Mouse (Mus musculus): ENCODE measurements around the gene Cacna1a. TPM values are rescaled to one million over a fixed set of nuclear protein-coding genes. Genes with fewer than 3 reads are reported as not detected.
A peak's percentile ranks its signal among the peaks of the same experiment; 100 is the strongest.
"Not testable (repeated sequence)": the region's sequence is repeated elsewhere in the genome, so short reads cannot be mapped to it uniquely, and the experiment has no call there.

The Cacna1a gene
- total RNA-seq, 2 experiments from 2014 or later: 156 to 184 TPM

- no peak for DNase-seq (ENCODE audit: low spot score in 2 of 2)
Measured at GRCm38 (mm10) chr8:84585311-84585710, 197.1 kb downstream of the Cacna1a start.

DNA sequence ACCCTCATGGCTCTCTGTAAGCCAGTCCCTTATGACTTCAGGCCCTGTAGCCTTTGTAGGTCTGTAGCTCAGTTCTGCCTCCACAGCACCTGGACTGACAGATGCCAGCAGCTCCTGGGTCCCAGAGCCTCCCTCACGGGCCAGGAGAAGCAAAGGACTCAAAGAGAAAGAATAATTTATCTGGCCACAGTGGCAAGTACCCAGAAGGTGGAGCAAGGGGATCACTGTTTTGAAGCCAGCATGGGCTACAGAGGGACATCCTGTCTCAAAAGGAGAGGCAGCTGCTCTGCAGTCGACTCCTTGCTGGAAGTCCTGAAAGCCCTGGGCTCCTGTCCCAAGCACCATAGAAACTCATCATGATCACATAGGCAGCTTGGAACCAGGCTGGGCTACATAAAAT lies 198.0 kb downstream of the Cacna1a start:
- no peak for DNase-seq (ENCODE audit: low spot score in 2 of 2)

DNA sequence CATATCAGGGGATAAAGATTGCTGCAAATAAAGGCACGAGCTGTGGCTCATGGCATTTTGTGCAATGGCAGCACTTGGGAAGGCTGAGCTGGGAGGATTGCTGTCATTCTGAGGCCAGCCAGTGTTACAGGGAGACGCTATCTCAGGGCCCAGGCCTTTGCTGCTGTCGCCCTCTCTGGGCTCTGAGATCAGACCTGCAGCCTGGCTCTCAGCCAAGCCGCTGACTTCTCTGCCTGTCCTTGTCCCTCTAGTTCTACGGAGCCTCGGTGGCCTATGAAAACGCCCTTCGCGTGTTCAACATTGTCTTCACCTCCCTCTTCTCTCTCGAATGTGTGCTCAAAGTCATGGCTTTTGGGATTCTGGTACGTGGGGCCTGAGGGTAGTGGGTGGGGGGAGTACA lies 200.3 kb downstream of the Cacna1a start:
- no peak for DNase-seq (ENCODE audit: low spot score in 2 of 2)

DNA sequence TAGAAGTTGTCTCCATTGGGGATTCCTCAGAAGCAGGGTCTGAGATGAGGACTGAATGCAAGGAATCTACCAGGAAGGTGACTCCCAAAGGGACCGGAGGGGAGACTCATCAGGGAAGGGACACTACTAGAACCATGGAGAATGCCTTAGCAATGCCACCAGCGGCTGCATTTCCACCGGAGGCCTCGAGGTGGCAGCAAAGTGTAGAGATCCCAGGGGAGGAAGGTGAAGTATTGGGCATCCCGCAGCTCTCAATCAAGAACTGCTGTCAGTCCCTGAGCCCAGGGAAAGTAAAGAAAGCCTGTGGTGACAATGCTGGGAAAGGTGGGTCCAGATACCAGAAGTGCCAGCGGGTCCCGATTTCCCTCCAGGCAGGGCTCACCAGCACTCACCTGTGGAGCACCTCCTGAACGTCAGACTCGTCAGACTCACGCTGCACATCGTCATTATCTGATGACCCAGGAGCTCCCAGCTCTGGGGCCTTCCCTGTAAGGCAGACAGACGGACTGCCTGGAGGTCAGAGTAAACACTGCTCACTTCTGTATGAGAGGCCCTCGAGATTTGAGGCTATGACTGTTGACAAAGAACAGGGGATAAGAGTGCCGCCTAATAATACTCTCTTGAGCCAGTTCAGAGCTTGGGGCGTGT lies 203.9 kb downstream of the Cacna1a start:
- peak; percentile 62 to 85 for DNase-seq (ENCODE audit: low spot score in 2 of 2)

GRCm38 (mm10) chr8:84593143-84593542 lies 204.9 kb downstream of the Cacna1a start:
- no peak for DNase-seq (ENCODE audit: low spot score in 2 of 2)

DNA sequence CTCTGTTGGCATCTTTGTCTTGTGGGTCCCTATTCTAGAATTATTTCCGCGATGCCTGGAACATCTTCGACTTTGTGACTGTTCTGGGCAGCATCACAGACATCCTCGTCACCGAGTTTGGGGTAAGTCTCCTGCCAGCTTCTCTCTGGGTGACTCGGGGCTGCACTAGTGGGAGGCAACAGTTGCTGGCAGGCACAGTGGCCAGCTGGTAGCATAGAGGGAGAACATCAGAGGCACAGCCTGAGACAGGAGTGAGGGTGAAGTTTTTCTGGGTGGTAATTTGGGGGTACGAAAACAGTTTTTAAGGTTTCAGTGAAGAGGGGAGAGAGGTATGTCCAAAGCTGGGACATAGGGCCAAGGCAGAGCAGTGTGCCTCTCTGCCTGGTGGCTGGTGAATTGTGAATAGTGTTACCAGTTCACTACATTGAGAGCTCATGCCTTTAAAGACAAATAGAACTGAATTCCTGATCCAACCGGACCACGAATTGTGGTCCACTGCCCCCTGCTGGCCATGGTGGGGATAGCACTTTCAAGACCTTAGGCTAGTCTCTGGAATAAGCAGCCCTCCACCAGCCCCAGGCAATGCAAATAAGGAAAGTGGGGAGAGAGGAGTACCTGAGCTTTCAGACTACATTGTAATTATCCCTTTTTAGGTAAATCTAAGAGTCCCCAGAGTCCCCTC lies 206.0 kb downstream of the Cacna1a start:
- peak; percentile 57 to 83 for DNase-seq (ENCODE audit: low spot score in 2 of 2)

DNA sequence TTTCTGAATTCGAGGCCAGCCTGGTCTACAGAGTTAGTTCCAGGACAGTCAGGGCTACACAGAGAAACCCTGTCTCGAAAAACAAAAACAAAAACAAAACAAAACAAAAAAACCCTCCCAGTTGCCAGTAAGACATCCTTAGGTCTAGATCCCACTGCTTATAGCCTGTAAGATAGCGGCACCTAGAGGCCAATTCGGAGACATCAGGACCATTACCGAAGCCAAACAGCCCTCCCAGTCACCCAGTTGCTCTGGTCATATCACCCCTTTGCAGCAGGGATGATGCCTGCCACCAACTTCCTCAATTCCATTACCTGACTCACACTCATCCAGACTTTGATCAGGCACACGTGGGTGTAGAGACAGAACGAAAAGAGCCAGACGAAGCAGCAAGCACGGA lies 207.4 kb downstream of the Cacna1a start:
- DNase-seq (ENCODE audit: low spot score in 2 of 2): peak in 1 of 2 experiments; percentile 66

- DNase-seq (ENCODE audit: low spot score in 2 of 2): no peak
Measured at GRCm38 (mm10) chr8:84599401-84599800, 211.2 kb downstream of the Cacna1a start.

DNA sequence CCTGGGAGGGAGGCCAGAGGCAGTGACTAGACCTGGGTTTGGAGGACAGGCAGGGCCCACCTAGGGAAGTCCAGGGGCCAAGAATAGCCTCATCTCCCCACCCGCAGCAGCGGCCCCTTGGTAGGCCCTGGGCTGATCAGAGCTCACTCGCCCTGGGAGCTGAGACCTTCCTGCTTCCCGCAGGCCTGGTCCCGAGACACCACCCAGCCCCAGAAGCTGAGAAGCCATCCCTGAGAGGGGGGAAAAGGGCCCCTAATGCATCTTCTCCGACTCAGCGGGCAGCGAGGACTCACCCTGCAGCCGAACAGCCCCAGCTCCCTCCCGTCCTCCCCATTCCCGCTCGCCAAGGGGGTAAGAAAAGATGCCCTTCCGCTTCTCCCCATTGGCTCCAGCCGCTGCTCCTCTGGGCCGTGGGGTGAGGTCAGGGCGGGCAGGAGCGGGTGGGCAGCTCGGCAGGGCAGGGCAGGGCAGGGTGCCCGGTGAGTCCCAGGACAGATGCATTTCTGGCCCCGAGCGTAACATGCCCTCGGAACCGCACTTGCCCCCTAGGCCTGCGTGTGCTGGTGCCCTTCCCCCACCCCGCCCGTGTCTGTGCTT lies 212.2 kb downstream of the Cacna1a start:
- DNase-seq (ENCODE audit: low spot score in 2 of 2): no peak

DNA sequence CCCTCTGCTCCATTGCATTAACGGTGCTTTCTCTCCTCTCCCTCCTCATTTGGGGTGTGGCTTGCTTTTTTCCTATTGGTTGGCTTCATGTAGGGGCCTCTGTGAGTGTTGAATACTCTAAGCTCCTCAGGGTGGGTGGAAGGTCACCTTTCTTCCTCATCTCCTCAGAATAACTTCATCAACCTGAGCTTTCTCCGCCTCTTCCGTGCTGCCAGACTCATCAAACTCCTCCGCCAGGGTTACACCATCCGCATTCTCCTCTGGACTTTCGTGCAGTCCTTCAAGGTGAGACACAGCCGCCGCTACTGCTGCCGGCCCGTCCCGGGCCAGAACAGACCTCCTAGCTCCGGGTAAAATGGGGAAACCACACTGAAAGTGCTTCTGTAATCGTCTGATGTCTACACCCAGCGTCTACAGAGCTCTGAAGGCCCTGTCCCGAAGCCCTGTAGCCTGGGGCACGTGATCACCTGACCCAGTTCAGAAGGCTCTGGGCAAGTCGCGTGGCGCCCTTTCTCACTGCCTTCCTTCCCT lies 213.0 kb downstream of the Cacna1a start:
- no peak for DNase-seq (ENCODE audit: low spot score in 2 of 2)

- DNase-seq (ENCODE audit: low spot score in 2 of 2): no peak
Measured at GRCm38 (mm10) chr8:84614512-84615223, 226.4 kb downstream of the Cacna1a start.

- DNase-seq (ENCODE audit: low spot score in 2 of 2): no peak
Measured at GRCm38 (mm10) chr8:84615666-84616485, 227.6 kb downstream of the Cacna1a start.

DNA sequence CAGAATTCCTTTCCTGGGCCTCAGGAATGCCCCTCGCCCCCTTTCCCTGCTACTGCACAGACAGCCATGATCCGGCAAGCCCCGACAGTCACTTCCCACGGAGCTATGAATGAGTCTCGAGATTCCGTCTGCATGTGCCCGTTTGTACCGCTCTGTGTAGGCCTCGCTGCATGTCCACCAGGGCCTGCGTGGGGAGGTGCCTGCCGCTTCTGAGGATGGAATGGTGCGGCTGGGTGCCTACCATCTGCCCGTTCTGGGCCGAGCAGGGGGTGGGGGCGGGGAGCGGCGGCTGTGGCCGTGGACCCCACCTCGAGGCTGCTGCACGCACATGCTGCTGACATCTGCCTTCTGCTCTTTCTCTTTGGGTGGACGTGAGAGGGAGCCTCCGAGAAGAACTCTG lies 228.8 kb downstream of the Cacna1a start:
- no peak for DNase-seq (ENCODE audit: low spot score in 2 of 2)

GRCm38 (mm10) chr8:84621102-84621625 lies 232.9 kb downstream of the Cacna1a start:
- DNase-seq (ENCODE audit: low spot score in 2 of 2): no peak

DNA sequence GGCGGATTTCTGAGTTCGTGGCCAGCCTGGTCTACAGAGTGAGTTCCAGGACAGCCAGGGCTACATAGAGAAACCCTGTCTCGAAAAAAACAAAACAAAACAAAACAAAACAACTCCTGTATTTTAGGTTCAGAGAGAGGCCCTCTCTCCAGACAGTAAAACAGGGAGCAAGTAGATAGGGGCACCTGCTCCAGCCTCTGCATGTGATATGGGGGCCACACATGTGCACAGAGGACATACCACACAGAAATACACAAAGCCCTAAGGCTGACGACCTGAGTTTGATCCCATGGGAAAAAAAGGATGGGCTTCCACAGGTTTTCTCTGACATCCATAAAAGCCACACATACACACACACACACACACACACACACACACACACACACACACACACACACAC lies 235.2 kb downstream of the Cacna1a start:
- DNase-seq (ENCODE audit: low spot score in 2 of 2): not testable (repeated sequence)

GRCm38 (mm10) chr8:84629586-84629985 lies 241.3 kb downstream of the Cacna1a start:
- DNase-seq (ENCODE audit: low spot score in 2 of 2): no peak

GRCm38 (mm10) chr8:84630145-84630544 lies 241.9 kb downstream of the Cacna1a start:
- no peak for DNase-seq (ENCODE audit: low spot score in 2 of 2)

DNA sequence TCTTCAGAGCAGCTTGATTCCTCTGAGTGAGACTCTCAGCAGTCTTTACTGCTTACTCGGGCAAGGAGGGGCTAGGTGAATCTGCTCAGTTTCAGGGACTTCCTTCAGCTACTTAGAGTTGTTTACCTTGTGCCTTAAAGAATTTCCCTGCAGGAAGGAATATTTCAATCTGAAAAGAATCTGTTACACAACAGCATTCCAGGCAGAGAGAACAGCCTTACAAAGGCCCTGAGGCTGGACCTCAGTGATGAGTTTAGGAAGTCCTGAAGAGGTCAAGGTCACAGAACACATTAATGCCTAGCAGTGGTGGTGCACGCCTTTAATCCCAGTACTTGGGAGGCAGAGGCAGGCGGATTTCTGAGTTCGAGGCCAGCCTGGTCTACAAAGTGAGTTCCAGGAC lies 243.6 kb downstream of the Cacna1a start:
- DNase-seq (ENCODE audit: low spot score in 2 of 2): no peak

DNA sequence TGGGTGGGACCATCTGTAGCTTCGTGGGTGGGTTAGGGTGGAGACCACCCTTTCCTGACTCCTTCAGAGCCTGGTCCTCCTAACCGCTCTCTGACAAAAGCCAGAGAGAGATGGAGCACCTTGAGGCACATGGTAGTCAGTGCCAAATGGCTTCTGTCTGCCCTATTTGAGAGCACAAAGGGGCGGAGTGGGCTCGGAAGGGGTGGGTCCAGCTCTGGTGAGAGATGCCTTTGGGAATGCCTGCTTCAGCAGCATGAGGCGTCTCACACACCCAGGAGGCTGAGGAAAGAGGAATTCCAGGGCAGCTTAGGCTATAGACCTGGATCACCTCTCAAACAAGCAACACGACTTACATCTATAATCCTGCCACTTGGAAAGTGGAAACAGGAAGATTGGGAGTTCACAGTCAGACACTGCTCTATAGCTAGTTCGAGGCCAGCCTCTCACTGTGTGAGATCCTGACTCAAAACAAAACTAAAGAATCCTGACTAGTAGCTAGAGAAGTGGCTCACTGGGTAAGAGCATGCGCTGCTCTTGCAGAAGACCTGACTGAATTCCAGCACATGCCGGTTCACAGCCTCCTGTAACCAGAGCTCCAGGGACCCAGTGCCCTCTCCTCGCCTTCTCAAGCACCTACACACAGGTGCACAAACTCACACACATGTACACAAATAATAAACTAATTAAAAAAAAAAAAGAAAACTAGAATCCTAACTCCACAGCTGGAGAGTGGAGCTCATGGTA lies 245.8 kb downstream of the Cacna1a start:
- no peak for DNase-seq (ENCODE audit: low spot score in 2 of 2)

DNA sequence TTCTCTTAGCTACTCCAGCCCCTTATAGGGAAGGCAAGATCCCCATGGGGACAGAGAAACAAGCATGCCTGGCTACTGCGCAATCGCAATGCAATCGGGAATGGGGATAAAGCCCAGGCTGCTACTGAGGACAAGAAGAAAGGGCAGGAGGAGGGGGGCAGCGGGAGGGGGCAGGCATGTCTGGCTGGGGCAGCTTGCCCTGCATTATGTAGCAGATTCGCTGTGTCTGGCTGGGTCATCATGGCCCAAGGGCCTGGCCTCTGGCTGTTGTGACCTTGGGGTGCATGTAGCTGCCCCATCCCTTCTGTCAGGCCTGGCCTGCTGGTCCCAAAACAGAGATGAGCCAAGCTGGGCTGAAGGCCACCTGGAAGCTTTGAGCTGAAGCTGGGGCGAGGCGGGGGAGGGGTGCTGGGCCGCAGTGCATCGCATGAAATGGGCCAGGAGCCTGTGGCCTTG lies 246.6 kb downstream of the Cacna1a start:
- peak in 1 of 2 experiments; percentile 49 for DNase-seq (ENCODE audit: low spot score in 2 of 2)

Data from layer of hippocampus, adult 18-20 months (tissue).